Comparison of ENCODE assay signal across 11 mouse cellular contexts in the genomic region with DNA sequence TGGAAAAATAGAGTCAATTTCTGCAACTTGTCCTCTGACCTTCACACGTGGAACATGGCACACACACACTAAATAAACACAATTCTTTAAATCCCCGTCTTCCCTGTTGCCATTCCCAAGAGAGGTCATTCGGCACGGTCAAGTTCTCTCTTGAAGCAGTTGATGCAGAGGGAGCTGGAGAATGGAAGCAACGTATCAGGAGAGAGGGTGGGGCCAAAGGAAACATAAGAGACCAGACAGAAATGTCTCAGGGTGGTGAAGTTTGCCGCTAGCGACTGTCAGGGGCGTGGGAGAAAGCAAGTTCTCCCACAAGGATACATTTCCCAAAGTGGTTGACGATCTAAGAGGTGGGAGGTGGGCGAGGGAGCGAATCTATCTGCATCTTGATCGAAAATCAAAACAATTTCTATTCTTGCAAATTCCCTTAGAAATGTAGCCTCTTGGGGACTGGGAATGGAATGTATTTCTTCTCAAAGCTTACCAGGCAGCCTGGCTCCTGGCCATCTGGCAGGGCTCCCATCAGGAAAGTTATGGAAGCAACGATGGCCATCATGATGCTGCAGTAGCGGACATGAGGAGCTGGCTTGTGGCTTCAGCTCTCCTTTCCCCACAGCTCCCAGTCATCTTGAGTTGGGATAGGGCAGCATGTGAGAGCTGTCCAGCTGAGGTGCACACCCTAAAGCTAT. TPM values are rescaled to one million over a fixed set of nuclear protein-coding genes. Genes with fewer than 3 reads are reported as not detected.
DNase-seq lines count a peak whose midpoint lies in the region; ATAC-seq and TF ChIP-seq lines count a peak whose summit lies in the region.
"Had no signal": no experiment of that assay in that cellular context is flagged by ENCODE, and none has a peak within 500 bp of the region (broad histone marks: within the 10 kb centered on the region; RNA-seq: fewer than 3 reads in every experiment).

No protein-coding gene starts in this region.

- H3K27me3 ChIP-seq in hindbrain, postnatal 0 days (ENCODE audit: insufficient read depth, low read length): no peaks in the 10 kb centered on the region
- H3K27me3 ChIP-seq in hindbrain, embryonic 16.5 days (replicated peaks; ENCODE audit: control insufficient read depth, insufficient read depth, low read length): no peaks in the 10 kb centered on the region
- H3K27me3 ChIP-seq in forebrain, embryonic 15.5 days: no peaks in the 10 kb centered on the region

- ATAC-seq in hindbrain, postnatal 0 days: no peak
- no peak for ATAC-seq in hindbrain, embryonic 16.5 days
- no peak for ATAC-seq in forebrain, embryonic 15.5 days (replicated peaks)

- no peak overlapping the region for H3K4me2 ChIP-seq in hindbrain, postnatal 0 days (ENCODE audit: low read depth, low read length)
- no peak overlapping the region for H3K4me2 ChIP-seq in hindbrain, embryonic 16.5 days (ENCODE audit: low read length)
- H3K4me2 ChIP-seq in forebrain, embryonic 15.5 days (replicated peaks): no peak overlapping the region

- H3K4me3 ChIP-seq in hindbrain, postnatal 0 days (ENCODE audit: low read length): no peak overlapping the region
- no peak overlapping the region for H3K4me3 ChIP-seq in hindbrain, embryonic 16.5 days (ENCODE audit: low read length)
- no peak overlapping the region for H3K4me3 ChIP-seq in forebrain, embryonic 15.5 days

- DNase-seq in hindbrain, postnatal 0 days (ENCODE audit: low spot score): peak; percentile 27
- DNase-seq in MN1 (ENCODE audit: low spot score): peak; percentile 75
- peak; percentile 47 to 54 for DNase-seq in frontal cortex, postnatal 25 days (ENCODE audit: low spot score in 2 of 2)
- peak; percentile 79 for DNase-seq in lung, postnatal 10 days
- no peak for DNase-seq in cerebellum, postnatal 25 days
- DNase-seq in Muller cell, postnatal 12 days (ENCODE audit: inconsistent ontology term): no peak
- DNase-seq: embryo, embryonic 11 days; thymus, postnatal 14 days had no signal

- 72% methylated on average over 14 of the region's 14 CpGs for WGBS in hindbrain, postnatal 0 days
- WGBS in hindbrain, embryonic 16.5 days: 77% methylated on average over 14 of the region's 14 CpGs
- 82% methylated on average over 14 of the region's 14 CpGs for WGBS in forebrain, embryonic 15.5 days

- no peak overlapping the region for H3K27ac ChIP-seq in hindbrain, postnatal 0 days
- no peak overlapping the region for H3K27ac ChIP-seq in hindbrain, embryonic 16.5 days (ENCODE audit: low read depth, low read length)
- H3K27ac ChIP-seq in forebrain, embryonic 15.5 days (replicated peaks): no peak overlapping the region
- H3K27ac ChIP-seq: liver, embryonic 14.5 days had no signal

- H3K9ac ChIP-seq in hindbrain, postnatal 0 days (replicated peaks; ENCODE audit: low read length): no peak overlapping the region
- no peak overlapping the region for H3K9ac ChIP-seq in hindbrain, embryonic 16.5 days (ENCODE audit: low read depth, low read length)
- H3K9ac ChIP-seq in forebrain, embryonic 15.5 days (replicated peaks): no peak overlapping the region
- H3K9ac ChIP-seq: liver, embryonic 14.5 days had no signal

- H3K36me3 ChIP-seq in hindbrain, postnatal 0 days (ENCODE audit: insufficient read depth, low read length): no peaks in the 10 kb centered on the region
- H3K36me3 ChIP-seq in hindbrain, embryonic 16.5 days (ENCODE audit: control insufficient read depth, insufficient read depth, low read length): no peaks in the 10 kb centered on the region
- H3K36me3 ChIP-seq in forebrain, embryonic 15.5 days: no peaks in the 10 kb centered on the region

- TF ChIP-seq CTCF in hindbrain, postnatal 0 days (IDR thresholded peaks at IDR 0.05; ENCODE audit: low read depth): no peak

- no peaks in the 10 kb centered on the region for H3K9me3 ChIP-seq in hindbrain, postnatal 0 days (ENCODE audit: low read length)
- no peaks in the 10 kb centered on the region for H3K9me3 ChIP-seq in hindbrain, embryonic 16.5 days (ENCODE audit: control insufficient read depth, low read length)
- no peaks in the 10 kb centered on the region for H3K9me3 ChIP-seq in forebrain, embryonic 15.5 days

- no peaks in the 10 kb centered on the region for H3K4me1 ChIP-seq in hindbrain, postnatal 0 days (ENCODE audit: insufficient read depth, low read length)
- H3K4me1 ChIP-seq in hindbrain, embryonic 16.5 days (ENCODE audit: control insufficient read depth, insufficient read depth, low read depth, low read length): no peaks in the 10 kb centered on the region
- peaks cover 10% of the 10 kb centered on the region; the same call in 1 of the 2 replicates for H3K4me1 ChIP-seq in forebrain, embryonic 15.5 days

RNA-seq across cellular contexts. Expression of gene Fmod, which starts 8.8 kb away (rescaled TPM):
- total RNA-seq in hindbrain, postnatal 0 days (2014; rRNA removed): 10.6 and 16.3 TPM in 2 replicates
- polyA plus RNA-seq in hindbrain, postnatal 0 days (2015; fragmentation: Nextera tagmentation; extraction: Ambion mirVana): 17.0 and 21.8 TPM in 2 replicates
- 11.8 and 24.0 TPM in 2 replicates for polyA plus RNA-seq in hindbrain, embryonic 16.5 days (2015; fragmentation: Nextera tagmentation; extraction: Ambion mirVana)
- 4.2 and 6.4 TPM in 2 replicates for polyA plus RNA-seq in forebrain, embryonic 15.5 days (2015; fragmentation: Nextera tagmentation; extraction: Ambion mirVana)

RNA-seq across cellular contexts. Expression of gene Btg2, which starts 50.6 kb away (rescaled TPM):
- 11.2 and 26.1 TPM in 2 replicates for total RNA-seq in hindbrain, postnatal 0 days (2014; rRNA removed)
- 13.2 and 14.8 TPM in 2 replicates for polyA plus RNA-seq in hindbrain, postnatal 0 days (2015; fragmentation: Nextera tagmentation; extraction: Ambion mirVana)
- 28.0 and 28.5 TPM in 2 replicates for polyA plus RNA-seq in hindbrain, embryonic 16.5 days (2015; fragmentation: Nextera tagmentation; extraction: Ambion mirVana)
- 69.4 and 76.8 TPM in 2 replicates for polyA plus RNA-seq in forebrain, embryonic 15.5 days (2015; fragmentation: Nextera tagmentation; extraction: Ambion mirVana)

Comparison
In these comparisons a context has a peak if more than half of its experiments do, and no peak if none do; other contexts are left out.
1. DNase-seq: peak in hindbrain, postnatal 0 days (single experiment), MN1 (single experiment), frontal cortex, postnatal 25 days (2 of 2) and lung, postnatal 10 days (single experiment); none in cerebellum, postnatal 25 days (0 of 2) and Muller cell, postnatal 12 days (single experiment).